Mouse (Mus musculus) lung, postnatal 0 days (tissue): ENCODE measurements around the gene Fam76a. TPM values are rescaled to one million over a fixed set of nuclear protein-coding genes. Genes with fewer than 3 reads are reported as not detected.
"Not testable (repeated sequence)": the region's sequence is repeated elsewhere in the genome, so short reads cannot be mapped to it uniquely, and the experiment has no call there.

ENCODE experiments used
- ATAC-seq: fragments of 200-750 bp; cut with Nextera tagmentation; 2 replicates; pipeline ENCODE4 v1.8.0; 2017; ENCODE audit warnings: moderate library complexity
- DNase-seq: peaks from one replicate; pipeline ENCODE4 v3.0.0-alpha.2; 2016; ENCODE audit warnings: low spot score
- H3K27ac ChIP-seq: fragments of 300-500 bp; sonication (generic); 2 replicates; pipeline ENCODE4 v1.5.1; 2014; ENCODE audit warnings: antibody characterized with exemption, mild to moderate bottlenecking, low read length, mixed read lengths
- H3K27me3 ChIP-seq: fragments of 300-500 bp; sonication (generic); replicated peaks from 2 replicates; pipeline ENCODE4 v1.6.1; 2014; ENCODE audit warnings: low read length, mixed read lengths; ENCODE audit not compliant: insufficient read depth
- H3K36me3 ChIP-seq: fragments of 300-500 bp; sonication (generic); 2 replicates; pipeline ENCODE4 v1.6.1; 2014; ENCODE audit warnings: low read length, mixed read lengths; ENCODE audit not compliant: insufficient read depth
- H3K4me1 ChIP-seq: fragments of 300-500 bp; sonication (generic); 2 replicates; pipeline ENCODE4 v1.6.1; 2014; ENCODE audit warnings: antibody characterized with exemption, low read depth, low read length, mixed read lengths; ENCODE audit not compliant: insufficient read depth
- H3K4me2 ChIP-seq: fragments of 300-500 bp; sonication (generic); replicated peaks from 2 replicates; pipeline ENCODE4 v1.6.1; 2014; ENCODE audit warnings: low read depth, mild to moderate bottlenecking, low read length, moderate library complexity, mixed read lengths
- H3K4me3 ChIP-seq: fragments of 300-500 bp; sonication (generic); 2 replicates; pipeline ENCODE4 v1.5.1; 2014; ENCODE audit warnings: low read depth, low read length
- H3K9ac ChIP-seq: fragments of 300-500 bp; sonication (generic); replicated peaks from 2 replicates; pipeline ENCODE4 v1.6.1; 2014; ENCODE audit warnings: low read depth, mild to moderate bottlenecking
- H3K9me3 ChIP-seq: fragments of 300-500 bp; sonication (generic); 2 replicates; pipeline ENCODE4 v1.6.1; 2016; ENCODE audit warnings: low read length, mixed read lengths
- CTCF ChIP-seq: IDR thresholded peaks from 2 replicates; pipeline ENCODE4 v1.5.1; 2016; ENCODE audit warnings: antibody characterized with exemption, mild to moderate bottlenecking
- EP300 ChIP-seq: IDR thresholded peaks from 2 replicates; pipeline ENCODE4 v1.6.1; 2016; ENCODE audit warnings: antibody characterized with exemption, mild to moderate bottlenecking, control low read depth
- WGBS: fragments of 180-500 bp; shearing (Covaris S2); extraction: QIAGEN DNeasy Blood & Tissue Kit; methylation state at CpG from one replicate; pipeline ENCODE4 v1.1.7; 2014; 5-methylcytosine and 5-hydroxymethylcytosine counted together
- polyA plus RNA-seq: library from polyadenylated mRNA; unstranded; fragments of >200 nt; fragmentation: Nextera tagmentation; extraction: Ambion mirVana; gene quantifications from 2 replicates; pipeline ENCODE4 v1.2.1, GENCODE M21; 2015

Gene Fam76a
- polyA plus RNA-seq, 1 experiment from 2014 or later = 57.6 TPM

DNA sequence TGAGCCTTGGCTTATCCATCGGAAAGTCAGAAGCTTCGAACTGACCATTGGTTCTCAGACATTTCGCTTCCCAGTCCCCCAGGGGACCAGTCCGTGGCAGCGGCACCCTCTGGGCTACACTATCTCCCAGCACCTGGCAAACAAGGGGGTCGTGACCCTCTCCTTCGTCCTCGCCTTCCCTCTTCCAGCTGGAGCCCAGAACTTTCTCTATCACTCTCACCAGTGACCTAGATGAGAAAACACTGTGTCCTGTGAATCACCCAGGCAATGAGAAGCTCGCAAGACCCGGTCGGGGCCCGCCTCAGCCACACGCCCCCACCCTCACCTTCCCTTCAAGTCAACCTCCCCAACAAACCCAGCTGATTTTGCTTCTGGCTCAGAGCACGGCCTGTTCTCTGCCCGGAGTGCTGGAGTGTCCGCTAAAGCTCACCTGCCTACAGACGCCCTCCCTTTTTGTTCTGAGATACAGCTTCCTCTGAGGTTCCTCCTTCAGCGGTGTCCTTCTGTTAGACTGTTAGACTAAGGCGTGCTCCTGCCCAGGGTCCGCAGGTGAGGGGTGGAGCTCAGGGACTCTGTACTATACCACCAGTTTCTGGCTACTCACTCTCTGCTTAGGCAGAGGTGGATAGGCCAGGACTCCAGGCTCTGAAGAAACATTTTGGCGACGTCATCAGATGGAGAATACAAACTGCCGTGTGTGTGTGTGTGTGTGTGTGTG lies 18.8 kb upstream of the Fam76a start:
- H3K27me3 ChIP-seq = no peaks in the 10 kb centered on the region
- ATAC-seq (no peak), DNase-seq (no peak)
- H3K36me3 ChIP-seq = no peaks in the 10 kb centered on the region
- H3K9ac ChIP-seq = no peak overlapping the region
- H3K4me1 ChIP-seq = peaks cover 6% of the 10 kb centered on the region; the same call in 1 of the 2 replicates
- 42% methylated on average over 23 of the region's 23 CpGs for WGBS
- no peak overlapping the region for H3K27ac ChIP-seq
- H3K9me3 ChIP-seq = no peaks in the 10 kb centered on the region
- TF ChIP-seq EP300 (no peak), CTCF (no peak)
- H3K4me2 ChIP-seq = no peak overlapping the region
- H3K4me3 ChIP-seq = no peak overlapping the region

DNA sequence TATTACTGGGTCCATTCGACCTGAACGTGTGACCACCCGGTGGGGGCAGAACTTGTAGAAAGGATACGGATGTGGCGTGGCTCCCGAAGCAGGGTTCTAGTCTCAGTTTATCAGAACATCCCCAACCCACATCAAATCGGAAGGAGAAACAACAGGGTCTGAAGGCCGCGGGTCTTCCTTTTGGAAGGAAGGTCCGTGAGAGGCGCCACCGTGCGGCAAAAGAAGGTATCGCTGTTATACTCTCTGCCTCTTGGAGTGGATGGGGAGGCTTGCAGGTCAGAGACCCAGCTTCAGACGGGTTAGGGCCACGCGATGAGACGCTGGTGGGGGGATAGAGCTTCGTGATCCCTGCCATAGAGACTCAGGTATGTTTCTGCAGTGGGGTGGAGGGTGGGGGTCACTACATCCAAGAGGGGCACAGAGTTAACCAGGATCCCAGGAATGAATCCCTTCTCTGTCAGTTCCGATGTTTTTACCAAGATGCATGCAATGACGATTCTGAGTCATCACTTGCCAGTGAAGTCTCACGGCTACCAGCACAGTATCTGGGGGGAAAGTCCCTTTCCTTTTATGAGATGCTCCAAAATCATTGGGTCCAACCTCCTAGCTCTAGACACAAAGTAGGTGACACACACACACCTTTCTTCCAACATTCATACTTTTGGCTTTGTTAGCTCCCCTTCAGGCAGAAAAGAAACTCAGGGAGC lies 17.2 kb upstream of the Fam76a start:
- 23% methylated on average over 22 of the region's 22 CpGs for WGBS
- Histone ChIP-seq H3K9ac (no peak overlapping the region), H3K9me3 (no peaks in the 10 kb centered on the region), H3K4me1 (no peaks in the 10 kb centered on the region), H3K27me3 (no peaks in the 10 kb centered on the region), H3K4me3 (no peak overlapping the region), H3K36me3 (no peaks in the 10 kb centered on the region), H3K27ac (no peak overlapping the region), H3K4me2 (no peak overlapping the region; the same call in 1 of the 2 replicates)
- ATAC-seq (no peak), DNase-seq (peak; percentile 53)
- TF ChIP-seq CTCF (peak; percentile 81), EP300 (no peak)

DNA sequence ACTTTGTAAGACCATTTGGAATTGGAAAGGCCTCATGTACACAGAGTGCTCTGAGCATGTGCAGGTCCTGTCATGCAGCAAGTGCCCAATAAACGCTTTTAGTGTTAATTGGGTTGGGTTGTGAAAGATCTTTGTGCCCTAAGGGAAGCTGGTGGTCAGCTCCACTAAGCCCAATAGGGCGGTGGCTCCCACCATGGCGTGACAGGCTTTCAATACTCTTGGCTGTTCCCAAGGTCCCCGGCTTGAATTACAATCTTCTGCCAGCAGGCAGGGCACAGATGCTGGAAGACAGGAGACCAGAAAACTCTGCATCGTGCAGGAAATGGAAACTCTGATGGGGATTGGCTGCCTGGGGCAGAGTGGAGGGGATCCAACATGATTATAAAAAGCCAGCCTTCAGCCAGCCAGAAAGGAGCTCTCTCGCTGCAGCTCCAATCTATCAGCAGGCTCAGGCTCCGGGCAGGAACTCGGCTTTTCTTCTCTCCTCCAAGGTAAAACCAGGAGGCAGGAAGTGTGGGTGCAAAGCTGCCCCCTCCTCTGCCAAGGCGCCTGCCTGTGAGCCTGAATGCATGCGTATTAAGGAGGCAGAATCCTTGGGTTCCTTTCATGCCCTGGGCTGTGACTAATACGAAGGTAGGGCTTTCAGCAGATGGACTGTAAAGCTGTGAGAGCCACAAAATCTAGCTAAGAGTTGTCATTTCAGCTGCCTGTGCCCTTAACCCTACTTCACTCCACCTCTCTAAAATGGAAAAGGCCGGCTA lies 16.0 kb upstream of the Fam76a start:
- Histone ChIP-seq H3K4me2 (no peak overlapping the region), H3K4me1 (no peaks in the 10 kb centered on the region), H3K9ac (no peak overlapping the region), H3K27me3 (no peaks in the 10 kb centered on the region), H3K9me3 (no peaks in the 10 kb centered on the region), H3K36me3 (no peaks in the 10 kb centered on the region), H3K27ac (no peak overlapping the region), H3K4me3 (no peak overlapping the region)
- peak; percentile 34; the same call in 1 of the 2 replicates for ATAC-seq
- no peak for DNase-seq
- TF ChIP-seq CTCF (0 out of 2 replicates have a peak, but pooled peaks have one; percentile 5), EP300 (no peak)
- 52% methylated on average over 12 of the region's 12 CpGs for WGBS

DNA sequence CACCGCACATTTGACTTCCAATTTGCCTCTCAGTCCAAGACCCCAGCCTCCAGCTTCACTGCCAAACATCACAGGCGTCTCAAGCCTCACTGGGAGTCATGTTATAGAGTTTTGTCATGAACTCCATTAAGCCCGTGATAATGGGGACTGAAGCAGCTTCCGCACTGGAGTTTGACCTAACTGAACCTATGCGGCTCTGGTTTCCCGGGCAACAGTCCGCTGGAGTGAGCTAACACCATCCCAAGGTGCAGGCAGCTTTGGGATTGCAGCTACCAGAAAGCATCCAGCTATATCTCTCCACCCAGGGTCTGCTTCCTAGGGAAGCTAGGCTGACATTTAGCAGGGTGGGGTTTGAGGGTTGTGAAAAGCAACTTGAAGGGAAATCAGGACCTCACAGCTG lies 12.3 kb upstream of the Fam76a start:
- H3K27ac ChIP-seq = no peak overlapping the region
- H3K4me2 ChIP-seq = no peak overlapping the region
- no peaks in the 10 kb centered on the region for H3K9me3 ChIP-seq
- no peaks in the 10 kb centered on the region for H3K27me3 ChIP-seq
- 15% methylated on average over 7 of the region's 7 CpGs for WGBS
- ATAC-seq (no peak), DNase-seq (no peak)
- no peaks in the 10 kb centered on the region for H3K4me1 ChIP-seq
- no peak for TF ChIP-seq CTCF
- no peak for TF ChIP-seq EP300
- no peak overlapping the region for H3K4me3 ChIP-seq
- H3K36me3 ChIP-seq = no peaks in the 10 kb centered on the region
- no peak overlapping the region for H3K9ac ChIP-seq

DNA sequence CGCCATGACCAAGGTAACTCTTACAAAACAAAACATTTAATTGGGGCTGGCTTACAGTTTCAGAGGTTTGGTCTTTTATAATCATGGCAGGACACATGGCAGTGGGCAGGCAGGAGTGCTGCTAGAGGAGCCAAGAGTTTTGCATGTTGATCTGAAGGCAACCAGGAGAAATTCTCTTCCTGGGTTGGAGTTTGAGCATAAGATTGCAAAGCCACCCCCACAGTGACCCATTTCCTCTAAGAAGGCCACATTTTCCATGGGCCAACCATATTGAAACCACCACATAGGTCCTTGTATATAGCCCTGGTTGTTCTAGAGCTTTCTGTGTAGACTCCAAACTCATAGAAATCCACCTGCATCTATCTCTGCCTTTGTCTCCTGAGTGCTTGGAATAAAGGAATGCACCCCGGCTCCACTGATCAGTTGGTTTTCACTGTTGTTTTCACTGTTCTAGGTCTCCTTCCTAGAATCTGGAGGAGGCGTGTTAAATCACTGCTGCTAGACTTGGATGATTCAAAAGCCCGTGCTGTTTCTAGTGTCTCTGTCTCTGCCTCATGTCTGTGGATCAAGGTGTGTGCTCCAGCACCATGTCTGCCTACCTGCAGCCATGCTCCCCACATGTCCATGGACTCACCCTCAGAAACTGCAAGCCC lies 10.5 kb upstream of the Fam76a start:
- WGBS = 80% methylated on average over 4 of the region's 4 CpGs
- no peaks in the 10 kb centered on the region for H3K27me3 ChIP-seq
- no peak for ATAC-seq
- no peak for DNase-seq
- H3K9ac ChIP-seq = no peak overlapping the region
- no peaks in the 10 kb centered on the region for H3K36me3 ChIP-seq
- no peaks in the 10 kb centered on the region for H3K9me3 ChIP-seq
- no peak overlapping the region for H3K4me2 ChIP-seq
- TF ChIP-seq CTCF (no peak), EP300 (no peak)
- H3K27ac ChIP-seq = no peak overlapping the region
- H3K4me3 ChIP-seq = no peak overlapping the region
- no peaks in the 10 kb centered on the region for H3K4me1 ChIP-seq

DNA sequence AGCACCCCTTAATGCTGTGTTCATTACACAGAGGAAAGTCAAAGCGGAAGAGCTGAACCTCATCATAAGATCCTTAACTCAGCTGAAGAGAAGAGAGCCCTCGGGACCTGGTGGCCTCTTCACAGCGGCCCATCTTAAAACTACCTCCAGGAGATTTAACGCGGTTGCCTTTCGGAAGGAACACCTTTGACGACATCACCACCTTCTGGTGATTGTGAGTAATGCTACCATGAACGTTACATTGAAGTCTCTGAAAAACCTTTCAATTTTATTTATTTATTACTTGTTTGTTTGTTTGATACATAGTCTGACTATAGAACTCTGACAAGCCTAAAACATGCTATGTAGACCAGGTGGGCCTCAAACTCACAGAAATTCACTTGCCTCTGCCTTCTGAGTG lies 8.4 kb upstream of the Fam76a start:
- Histone ChIP-seq H3K4me1 (no peaks in the 10 kb centered on the region), H3K27me3 (no peaks in the 10 kb centered on the region), H3K4me2 (no peak overlapping the region), H3K36me3 (no peaks in the 10 kb centered on the region), H3K4me3 (no peak overlapping the region), H3K27ac (no peak overlapping the region), H3K9me3 (no peaks in the 10 kb centered on the region), H3K9ac (no peak overlapping the region)
- TF ChIP-seq CTCF (peak; percentile 79), EP300 (no peak)
- ATAC-seq = peak; percentile 26; the same call in 1 of the 2 replicates
- WGBS = 15% methylated on average over 8 of the region's 8 CpGs
- peak; percentile 70 for DNase-seq

DNA sequence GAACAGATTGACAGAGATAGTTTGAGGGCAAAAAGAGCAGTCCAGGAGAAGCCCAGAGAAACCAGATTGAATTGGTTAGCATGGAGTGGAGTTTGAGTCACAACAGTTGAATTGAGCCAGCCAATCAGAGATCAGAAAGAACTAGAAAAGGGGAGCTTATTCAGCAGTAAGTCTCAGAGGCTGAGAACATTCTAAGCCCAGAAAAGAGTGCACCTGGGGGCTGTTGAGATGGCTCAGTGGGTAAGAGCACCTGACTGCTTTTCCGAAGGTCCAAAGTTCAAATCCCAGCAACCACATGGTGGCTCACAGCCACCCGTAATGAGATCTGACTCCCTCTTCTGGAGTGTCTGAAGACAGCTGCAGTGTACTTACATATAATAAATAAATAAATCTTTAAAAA lies 4.2 kb upstream of the Fam76a start:
- H3K4me3 ChIP-seq, H3K9ac ChIP-seq, H3K36me3 ChIP-seq, DNase-seq, H3K27me3 ChIP-seq, H3K4me2 ChIP-seq, ATAC-seq, H3K4me1 ChIP-seq, H3K9me3 ChIP-seq, H3K27ac ChIP-seq: not testable (repeated sequence)
- WGBS = 49% methylated on average over 2 of the region's 2 CpGs
